Mouse (Mus musculus): ENCODE results near the gene Slc38a9. TPM values are rescaled to one million over a fixed set of nuclear protein-coding genes. Genes with fewer than 3 reads are reported as not detected.

The Slc38a9 gene
- total and polyA plus RNA-seq, 3 experiments, result 1.6 to 89.5 (median 31.7) TPM

GRCm38 (mm10) chr13:112758546-112759090 lies 98.1 kb downstream of the Slc38a9 start:
- peaks cover 73% of the 10 kb centered on the region for H3K4me1 ChIP-seq (ENCODE audit: insufficient read depth, low read depth, low read length)
- ATAC-seq (ENCODE audit: extremely low read depth, insufficient number of reproducible peaks, low FRiP score, poor library complexity, severe bottlenecking), result no peak

GRCm38 (mm10) chr13:112759364-112759763 lies 98.8 kb downstream of the Slc38a9 start:
- ATAC-seq (ENCODE audit: extremely low read depth, insufficient number of reproducible peaks, low FRiP score, poor library complexity, severe bottlenecking), result no peak
- TF ChIP-seq CTCF (IDR thresholded peaks at IDR 0.05; ENCODE audit: low read depth, low read length), result no peak
- no peak for TF ChIP-seq POLR2AphosphoS5 (IDR thresholded peaks at IDR 0.05; ENCODE audit: insufficient replicate concordance, low read depth, low read length)
- no peak for TF ChIP-seq TAL1 (conservative IDR thresholded peaks at IDR 0.05; ENCODE audit: low read depth, low read length)
- no peak for TF ChIP-seq GATA1 (IDR thresholded peaks at IDR 0.05; ENCODE audit: borderline replicate concordance, low read length)
- TF ChIP-seq GATA2 (IDR thresholded peaks at IDR 0.05; ENCODE audit: borderline replicate concordance, low read depth, low read length), result no peak
- peaks cover 73% of the 10 kb centered on the region for H3K4me1 ChIP-seq (ENCODE audit: insufficient read depth, low read depth, low read length)

More at GRCm38 (mm10) chr13:112758546-112759090, 98.1 kb downstream of the Slc38a9 start:
- no peak for TF ChIP-seq POLR2AphosphoS5 (IDR thresholded peaks at IDR 0.05; ENCODE audit: insufficient replicate concordance, low read depth, low read length)
- TF ChIP-seq CTCF (IDR thresholded peaks at IDR 0.05; ENCODE audit: low read depth, low read length), result no peak
- TF ChIP-seq GATA1 (IDR thresholded peaks at IDR 0.05; ENCODE audit: borderline replicate concordance, low read length), result no peak
- no peak for TF ChIP-seq TAL1 (conservative IDR thresholded peaks at IDR 0.05; ENCODE audit: low read depth, low read length)
- no peak for TF ChIP-seq GATA2 (IDR thresholded peaks at IDR 0.05; ENCODE audit: borderline replicate concordance, low read depth, low read length)
- no peak overlapping the region for H3K4me3 ChIP-seq (ENCODE audit: low read depth, low read length)
- no peak for DNase-seq (ENCODE audit: low spot score)
- no peaks in the 10 kb centered on the region for H3K9me3 ChIP-seq (replicated peaks)
- H3K36me3 ChIP-seq (replicated peaks), result no peaks in the 10 kb centered on the region
- peaks cover 3% of the 10 kb centered on the region; the same call in 1 of the 2 replicates for H3K27me3 ChIP-seq (ENCODE audit: insufficient read depth, low read length)

GRCm38 (mm10) chr13:112759777-112760537 lies 99.4 kb downstream of the Slc38a9 start:
- no peaks in the 10 kb centered on the region for H3K36me3 ChIP-seq (replicated peaks)
- ATAC-seq (ENCODE audit: extremely low read depth, insufficient number of reproducible peaks, low FRiP score, poor library complexity, severe bottlenecking) (peak; percentile 36), DNase-seq (ENCODE audit: low spot score) (no peak)
- no peak overlapping the region; the same call in 1 of the 2 replicates for H3K4me3 ChIP-seq (ENCODE audit: low read depth, low read length)
- H3K27me3 ChIP-seq (ENCODE audit: insufficient read depth, low read length), result peaks cover 3% of the 10 kb centered on the region; the same call in 1 of the 2 replicates
- no peaks in the 10 kb centered on the region for H3K9me3 ChIP-seq (replicated peaks)
- H3K4me1 ChIP-seq (ENCODE audit: insufficient read depth, low read depth, low read length), result peaks cover 76% of the 10 kb centered on the region
- TF ChIP-seq POLR2AphosphoS5 (IDR thresholded peaks at IDR 0.05; ENCODE audit: insufficient replicate concordance, low read depth, low read length), result no peak
- TF ChIP-seq GATA1 (IDR thresholded peaks at IDR 0.05; ENCODE audit: borderline replicate concordance, low read length), result no peak
- TF ChIP-seq CTCF (IDR thresholded peaks at IDR 0.05; ENCODE audit: low read depth, low read length), result no peak
- no peak for TF ChIP-seq TAL1 (conservative IDR thresholded peaks at IDR 0.05; ENCODE audit: low read depth, low read length)
- no peak for TF ChIP-seq GATA2 (IDR thresholded peaks at IDR 0.05; ENCODE audit: borderline replicate concordance, low read depth, low read length)

More at GRCm38 (mm10) chr13:112759364-112759763, 98.8 kb downstream of the Slc38a9 start:
- peaks cover 3% of the 10 kb centered on the region; the same call in 1 of the 2 replicates for H3K27me3 ChIP-seq (ENCODE audit: insufficient read depth, low read length)
- no peaks in the 10 kb centered on the region for H3K9me3 ChIP-seq (replicated peaks)
- no peak overlapping the region for H3K4me3 ChIP-seq (ENCODE audit: low read depth, low read length)
- no peaks in the 10 kb centered on the region for H3K36me3 ChIP-seq (replicated peaks)
- no peak for DNase-seq (ENCODE audit: low spot score)

GRCm38 (mm10) chr13:112760538-112760881 lies 100.0 kb downstream of the Slc38a9 start:
- H3K4me1 ChIP-seq (ENCODE audit: insufficient read depth, low read depth, low read length), result peaks cover 79% of the 10 kb centered on the region
- no peaks in the 10 kb centered on the region for H3K9me3 ChIP-seq (replicated peaks)
- peak; percentile 25; the same call in 1 of the 2 replicates for ATAC-seq (ENCODE audit: extremely low read depth, insufficient number of reproducible peaks, low FRiP score, poor library complexity, severe bottlenecking)
- DNase-seq (ENCODE audit: low spot score), result no peak
- no peak for TF ChIP-seq GATA1 (IDR thresholded peaks at IDR 0.05; ENCODE audit: borderline replicate concordance, low read length)
- TF ChIP-seq GATA2 (IDR thresholded peaks at IDR 0.05; ENCODE audit: borderline replicate concordance, low read depth, low read length), result no peak
- TF ChIP-seq POLR2AphosphoS5 (IDR thresholded peaks at IDR 0.05; ENCODE audit: insufficient replicate concordance, low read depth, low read length), result no peak
- TF ChIP-seq TAL1 (conservative IDR thresholded peaks at IDR 0.05; ENCODE audit: low read depth, low read length), result no peak
- no peak for TF ChIP-seq CTCF (IDR thresholded peaks at IDR 0.05; ENCODE audit: low read depth, low read length)
- peak overlapping the region; percentile 36; the same call in 1 of the 2 replicates for H3K4me3 ChIP-seq (ENCODE audit: low read depth, low read length)
- H3K36me3 ChIP-seq (replicated peaks), result no peaks in the 10 kb centered on the region
- peaks cover 3% of the 10 kb centered on the region; the same call in 1 of the 2 replicates for H3K27me3 ChIP-seq (ENCODE audit: insufficient read depth, low read length)

GRCm38 (mm10) chr13:112761787-112762186 lies 101.2 kb downstream of the Slc38a9 start:
- no peak for ATAC-seq (ENCODE audit: extremely low read depth, insufficient number of reproducible peaks, low FRiP score, poor library complexity, severe bottlenecking)
- Histone ChIP-seq H3K27me3 (ENCODE audit: insufficient read depth, low read length) (no peaks in the 10 kb centered on the region), H3K9me3 (replicated peaks) (no peaks in the 10 kb centered on the region), H3K36me3 (replicated peaks) (no peaks in the 10 kb centered on the region), H3K4me3 (ENCODE audit: low read depth, low read length) (no peak overlapping the region), H3K4me1 (ENCODE audit: insufficient read depth, low read depth, low read length) (peaks cover 85% of the 10 kb centered on the region)
- no peak for DNase-seq (ENCODE audit: low spot score)
- TF ChIP-seq TAL1 (conservative IDR thresholded peaks at IDR 0.05; ENCODE audit: low read depth, low read length) (no peak), CTCF (IDR thresholded peaks at IDR 0.05; ENCODE audit: low read depth, low read length) (no peak), GATA1 (IDR thresholded peaks at IDR 0.05; ENCODE audit: borderline replicate concordance, low read length) (no peak), POLR2AphosphoS5 (IDR thresholded peaks at IDR 0.05; ENCODE audit: insufficient replicate concordance, low read depth, low read length) (no peak), GATA2 (IDR thresholded peaks at IDR 0.05; ENCODE audit: borderline replicate concordance, low read depth, low read length) (no peak)

GRCm38 (mm10) chr13:112762548-112762947 lies 102.0 kb downstream of the Slc38a9 start:
- no peaks in the 10 kb centered on the region for H3K36me3 ChIP-seq (replicated peaks)
- no peak for ATAC-seq (ENCODE audit: extremely low read depth, insufficient number of reproducible peaks, low FRiP score, poor library complexity, severe bottlenecking)

More at GRCm38 (mm10) chr13:112762548-112762947, 102.0 kb downstream of the Slc38a9 start:
- no peaks in the 10 kb centered on the region for H3K9me3 ChIP-seq (replicated peaks)
- TF ChIP-seq POLR2AphosphoS5 (IDR thresholded peaks at IDR 0.05; ENCODE audit: insufficient replicate concordance, low read depth, low read length) (no peak), TAL1 (conservative IDR thresholded peaks at IDR 0.05; ENCODE audit: low read depth, low read length) (no peak), GATA1 (IDR thresholded peaks at IDR 0.05; ENCODE audit: borderline replicate concordance, low read length) (no peak)
- H3K27me3 ChIP-seq (ENCODE audit: insufficient read depth, low read length), result no peaks in the 10 kb centered on the region
- H3K4me3 ChIP-seq (ENCODE audit: low read depth, low read length), result no peak overlapping the region
- no peak for DNase-seq (ENCODE audit: low spot score)
- peaks cover 82% of the 10 kb centered on the region for H3K4me1 ChIP-seq (ENCODE audit: insufficient read depth, low read depth, low read length)
